Comparison of ENCODE assay signal across 13 mouse cellular contexts in genomic region chr7:45151303-45151702, GRCm38 (mm10). TPM values are rescaled to one million over a fixed set of nuclear protein-coding genes. Genes with fewer than 3 reads are reported as not detected.
DNase-seq lines count a peak whose midpoint lies in the region; ATAC-seq lines count a peak whose summit lies in the region.
"Had no signal": no experiment of that assay in that cellular context is flagged by ENCODE, and none has a peak within 500 bp of the region (broad histone marks: within the 10 kb centered on the region; RNA-seq: fewer than 3 reads in every experiment).

No protein-coding gene starts in this region.

- no peaks in the 10 kb centered on the region for H3K27me3 ChIP-seq in embryonic facial prominence, embryonic 10.5 days (replicated peaks; ENCODE audit: low read depth, poor library complexity, severe bottlenecking)
- H3K27me3 ChIP-seq in kidney, embryonic 14.5 days (ENCODE audit: control insufficient read depth, insufficient read depth, low read length): no peaks in the 10 kb centered on the region
- H3K27me3 ChIP-seq: CH12.LX; neural tube, embryonic 12.5 days had no signal

- peaks cover 35% of the 10 kb centered on the region for H3K36me3 ChIP-seq in embryonic facial prominence, embryonic 10.5 days (replicated peaks)
- H3K36me3 ChIP-seq in kidney, embryonic 14.5 days (ENCODE audit: control insufficient read depth, insufficient read depth, low read length): peaks cover 12% of the 10 kb centered on the region

- H3K4me2 ChIP-seq in kidney, embryonic 14.5 days (replicated peaks; ENCODE audit: low read depth, low read length): no peak overlapping the region
- H3K4me2 ChIP-seq: neural tube, embryonic 12.5 days had no signal

- H3K9me3 ChIP-seq in embryonic facial prominence, embryonic 10.5 days: no peaks in the 10 kb centered on the region
- no peaks in the 10 kb centered on the region for H3K9me3 ChIP-seq in kidney, embryonic 14.5 days (ENCODE audit: control insufficient read depth, low read length)
- H3K9me3 ChIP-seq: neural tube, embryonic 12.5 days had no signal

- H3K27ac ChIP-seq in embryonic facial prominence, embryonic 10.5 days (replicated peaks): peak overlapping the region; percentile 75; the same call in 1 of the 2 replicates
- peak overlapping the region; percentile 79; the same call in 1 of the 2 replicates for H3K27ac ChIP-seq in kidney, embryonic 14.5 days (ENCODE audit: low read depth, low read length)
- H3K27ac ChIP-seq: neural tube, embryonic 12.5 days had no signal

- 49% methylated on average over 11 of the region's 11 CpGs for WGBS in embryonic facial prominence, embryonic 10.5 days
- 20% methylated on average over 11 of the region's 11 CpGs for WGBS in kidney, embryonic 14.5 days

- intact Hi-C loops in left cerebral cortex, postnatal 36 days (cut with DNase I): no loop called here

- no peak overlapping the region for H3K4me3 ChIP-seq in embryonic facial prominence, embryonic 10.5 days
- H3K4me3 ChIP-seq in kidney, embryonic 14.5 days (ENCODE audit: low read length): no peak overlapping the region
- H3K4me3 ChIP-seq: neural tube, embryonic 12.5 days had no signal

- DNase-seq in gastrocnemius, adult 18-20 months (ENCODE audit: low spot score): peak; percentile 54
- DNase-seq in gastrocnemius, postnatal 10 days: no peak
- peak; percentile 48 for DNase-seq in embryonic facial prominence, embryonic 10.5 days (ENCODE audit: low spot score)
- DNase-seq in lung, postnatal 14 days: peak; percentile 64
- DNase-seq in layer of hippocampus, adult 9-10 months (ENCODE audit: low spot score): no peak
- DNase-seq in right cerebral cortex, postnatal 14 days: no peak
- DNase-seq in left cerebral cortex, postnatal 36 days (ENCODE audit: low spot score in 2 of 2): no peak
- DNase-seq: adrenal gland, postnatal 25 days; thymus, postnatal 25 days had no signal

- no peak overlapping the region for H3K9ac ChIP-seq in kidney, embryonic 14.5 days (ENCODE audit: low read depth, low read length)
- H3K9ac ChIP-seq: neural tube, embryonic 12.5 days had no signal

- peaks cover 45% of the 10 kb centered on the region for H3K4me1 ChIP-seq in embryonic facial prominence, embryonic 10.5 days
- peaks cover 26% of the 10 kb centered on the region for H3K4me1 ChIP-seq in kidney, embryonic 14.5 days (ENCODE audit: control insufficient read depth, insufficient read depth, low read length)

- no peak for ATAC-seq in kidney, embryonic 14.5 days (ENCODE audit: low FRiP score, low TSS enrichment)

RNA-seq across cellular contexts. Expression of gene Pih1d1, which starts 2.8 kb away (rescaled TPM):
- 10 to 100 TPM; 34.2 to 34.5 TPM for total RNA-seq in gastrocnemius, adult 18-20 months (2021)
- total RNA-seq in gastrocnemius, postnatal 10 days (2021): 10 to 100 TPM; 46.6 to 48.2 TPM
- polyA plus RNA-seq in embryonic facial prominence, embryonic 10.5 days (2016; fragmentation: Nextera tagmentation; extraction: Ambion mirVana): 99.6 and 103 TPM in 2 replicates
- 101 and 110 TPM in 2 replicates for polyA plus RNA-seq in kidney, embryonic 14.5 days (2014; fragmentation: Nextera tagmentation; extraction: Ambion mirVana)
- total RNA-seq in left cerebral cortex, postnatal 36 days (2021): 10 to 100 TPM; 44.8 to 53.6 TPM

RNA-seq across cellular contexts. Expression of gene Aldh16a1, which starts 3.1 kb away (rescaled TPM):
- 10 to 100 TPM; 10.6 to 12.8 TPM for total RNA-seq in gastrocnemius, adult 18-20 months (2021)
- 10 to 100 TPM; 23.9 to 28.6 TPM for total RNA-seq in gastrocnemius, postnatal 10 days (2021)
- polyA plus RNA-seq in embryonic facial prominence, embryonic 10.5 days (2016; fragmentation: Nextera tagmentation; extraction: Ambion mirVana): 65.3 and 71.7 TPM in 2 replicates
- 46.6 and 58.0 TPM in 2 replicates for polyA plus RNA-seq in kidney, embryonic 14.5 days (2014; fragmentation: Nextera tagmentation; extraction: Ambion mirVana)
- 10 to 100 TPM; 12.2 to 21.5 TPM for total RNA-seq in left cerebral cortex, postnatal 36 days (2021)

RNA-seq across cellular contexts. Expression of gene Slc17a7, which starts 12.4 kb away (rescaled TPM):
- total RNA-seq in gastrocnemius, adult 18-20 months (2021): under 1 TPM; 0.14 to 0.17 TPM
- total RNA-seq in gastrocnemius, postnatal 10 days (2021): 1 to 10 TPM; 4.7 to 4.9 TPM
- 0.74 and 1.2 TPM in 2 replicates for polyA plus RNA-seq in embryonic facial prominence, embryonic 10.5 days (2016; fragmentation: Nextera tagmentation; extraction: Ambion mirVana)
- 0.10 and 0.28 TPM in 2 replicates for polyA plus RNA-seq in kidney, embryonic 14.5 days (2014; fragmentation: Nextera tagmentation; extraction: Ambion mirVana)
- 1,000 to 10,000 TPM; 1,276 to 1,585 TPM for total RNA-seq in left cerebral cortex, postnatal 36 days (2021)
- total RNA-seq: CH12.LX had no signal

RNA-seq across cellular contexts. Expression of gene Flt3l, which starts 15.1 kb away (rescaled TPM):
- 1 to 10 TPM; 1.8 to 3.0 TPM for total RNA-seq in gastrocnemius, adult 18-20 months (2021)
- total RNA-seq in gastrocnemius, postnatal 10 days (2021): 1 to 10 TPM; 2.3 to 4.3 TPM
- 0.97 and 1.8 TPM in 2 replicates for polyA plus RNA-seq in embryonic facial prominence, embryonic 10.5 days (2016; fragmentation: Nextera tagmentation; extraction: Ambion mirVana)
- 1.0 and 1.3 TPM in 2 replicates for polyA plus RNA-seq in kidney, embryonic 14.5 days (2014; fragmentation: Nextera tagmentation; extraction: Ambion mirVana)
- total RNA-seq in left cerebral cortex, postnatal 36 days (2021): 1 to 10 TPM; 3.7 to 6.1 TPM

RNA-seq across cellular contexts. Expression of gene Gm45713, which starts 15.3 kb away (rescaled TPM):
- 1 to 10 TPM in 1 of 2 experiments, not detected in 1; 1.2 TPM for total RNA-seq in gastrocnemius, adult 18-20 months (2021)
- not detected for total RNA-seq in gastrocnemius, postnatal 10 days (2021)
- polyA plus RNA-seq in embryonic facial prominence, embryonic 10.5 days (2016; fragmentation: Nextera tagmentation; extraction: Ambion mirVana): 0.31 TPM in 1 of 2 replicates, not detected in the other
- 0.19 and 0.47 TPM in 2 replicates for polyA plus RNA-seq in kidney, embryonic 14.5 days (2014; fragmentation: Nextera tagmentation; extraction: Ambion mirVana)
- not detected for total RNA-seq in left cerebral cortex, postnatal 36 days (2021)
- total RNA-seq: adrenal gland, postnatal 25 days; layer of hippocampus, postnatal 25 days had no signal
- polyA plus RNA-seq: neural tube, embryonic 12.5 days had no signal

Comparison
In these comparisons a context has a peak if more than half of its experiments do, and no peak if none do; other contexts are left out.
1. DNase-seq: peak in gastrocnemius, adult 18-20 months (single experiment), embryonic facial prominence, embryonic 10.5 days (single experiment) and lung, postnatal 14 days (single experiment); none in gastrocnemius, postnatal 10 days (single experiment), layer of hippocampus, adult 9-10 months (single experiment), right cerebral cortex, postnatal 14 days (single experiment) and left cerebral cortex, postnatal 36 days (0 of 2).
2. RNA of gene Slc17a7, which starts 12.4 kb away (total RNA-seq): 1,276 to 1,585 TPM in left cerebral cortex, postnatal 36 days; 4.7 to 4.9 TPM in gastrocnemius, postnatal 10 days and 0.14 to 0.17 TPM in gastrocnemius, adult 18-20 months; every median in the first group is over 100 times any median in the second.